Mouse (Mus musculus) bone marrow, adult 2 months (tissue): ENCODE measurements around the gene Arl13a.
"Not testable (repeated sequence)": the region's sequence is repeated elsewhere in the genome, so short reads cannot be mapped to it uniquely, and the experiment has no call there.

ENCODE experiments used
- CTCF ChIP-seq: fragments of 200-500 bp; IDR thresholded peaks from 2 replicates; pipeline ENCODE4 v1.5.1; 2011; ENCODE audit warnings: low read length, control low read depth; ENCODE audit not compliant: control insufficient read depth, insufficient read depth
- POLR2A ChIP-seq: fragments of 200-500 bp; IDR thresholded peaks from 2 replicates; pipeline ENCODE4 v1.6.1; 2011; ENCODE audit warnings: low read depth, mild to moderate bottlenecking, control low read depth, low read length, borderline replicate concordance; ENCODE audit not compliant: control insufficient read depth

GRCm38 (mm10) chrX:134187201-134187600, at the start of gene Arl13a:
- not testable (repeated sequence) for TF ChIP-seq CTCF, POLR2A
